Mouse (Mus musculus): Measurements from ENCODE around the gene Gucd1. TPM values are rescaled to one million over a fixed set of nuclear protein-coding genes. Genes with fewer than 3 reads are reported as not detected.

Gucd1 gene
- total RNA-seq, 1 experiment = 11.5 TPM

DNA sequence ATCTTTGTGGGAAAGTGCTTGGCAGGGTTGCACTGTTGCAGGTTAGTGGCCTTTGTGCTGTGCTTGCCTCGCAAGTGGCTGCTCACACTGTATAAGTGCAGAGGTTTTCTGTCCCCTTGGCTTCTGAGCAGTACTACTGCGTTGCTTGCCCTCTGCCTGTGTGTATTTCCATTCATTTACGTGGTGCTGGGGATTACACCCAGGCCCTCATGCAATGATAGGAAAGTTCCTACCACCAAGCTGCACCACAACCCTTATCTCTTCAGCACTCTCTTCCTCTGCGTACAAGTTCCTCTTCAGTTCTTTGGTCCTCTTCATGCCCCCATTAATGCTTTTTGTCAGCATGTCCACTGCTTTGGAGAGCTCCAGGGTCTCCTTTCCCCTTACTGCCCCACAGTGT is 215.8 kb downstream of the Gucd1 start:
- Histone ChIP-seq H3K4me3 (ENCODE audit: insufficient read depth in 1 of 2, low read depth in 1 of 2, low read length in 2 of 2, poor library complexity in 1 of 2, severe bottlenecking in 1 of 2) (no peak overlapping the region), H3K27ac (ENCODE audit: insufficient read depth, low read depth, low read length, poor library complexity, severe bottlenecking) (no peak overlapping the region), H3K9ac (ENCODE audit: insufficient read depth, low read depth, low read length, poor library complexity, severe bottlenecking) (no peak overlapping the region), H3K4me1 (ENCODE audit: control insufficient read depth in 2 of 2, insufficient read depth in 2 of 2, low read length in 2 of 2, poor library complexity in 1 of 2) (no peaks in the 10 kb centered on the region), H3K9me3 (ENCODE audit: control insufficient read depth, insufficient read depth, low read depth, low read length) (no peaks in the 10 kb centered on the region), H3K36me3 (ENCODE audit: control insufficient read depth, insufficient read depth, low read length, poor library complexity, severe bottlenecking) (peaks cover 15% of the 10 kb centered on the region; the same call in 1 of the 2 replicates)
- DNase-seq (ENCODE audit: low read depth, low spot score) = no peak
- TF ChIP-seq MAFK (IDR thresholded peaks at IDR 0.05; ENCODE audit: insufficient read depth, low read depth, low read length) (no peak), ZNF384 (IDR thresholded peaks at IDR 0.05; ENCODE audit: low read depth, low read length) (no peak), ZC3H11A (IDR thresholded peaks at IDR 0.05; ENCODE audit: borderline replicate concordance, low read depth, low read length) (no peak), CHD2 (IDR thresholded peaks at IDR 0.05; ENCODE audit: low read depth, low read length) (no peak), HCFC1 (IDR thresholded peaks at IDR 0.05; ENCODE audit: borderline replicate concordance, insufficient read depth, low read length) (no peak)
- in situ Hi-C loops (cut with MboI; ENCODE audit: low sequenced_read_pairs in 2 of 2, unreplicated experiment in 2 of 2) = no loop called here

DNA sequence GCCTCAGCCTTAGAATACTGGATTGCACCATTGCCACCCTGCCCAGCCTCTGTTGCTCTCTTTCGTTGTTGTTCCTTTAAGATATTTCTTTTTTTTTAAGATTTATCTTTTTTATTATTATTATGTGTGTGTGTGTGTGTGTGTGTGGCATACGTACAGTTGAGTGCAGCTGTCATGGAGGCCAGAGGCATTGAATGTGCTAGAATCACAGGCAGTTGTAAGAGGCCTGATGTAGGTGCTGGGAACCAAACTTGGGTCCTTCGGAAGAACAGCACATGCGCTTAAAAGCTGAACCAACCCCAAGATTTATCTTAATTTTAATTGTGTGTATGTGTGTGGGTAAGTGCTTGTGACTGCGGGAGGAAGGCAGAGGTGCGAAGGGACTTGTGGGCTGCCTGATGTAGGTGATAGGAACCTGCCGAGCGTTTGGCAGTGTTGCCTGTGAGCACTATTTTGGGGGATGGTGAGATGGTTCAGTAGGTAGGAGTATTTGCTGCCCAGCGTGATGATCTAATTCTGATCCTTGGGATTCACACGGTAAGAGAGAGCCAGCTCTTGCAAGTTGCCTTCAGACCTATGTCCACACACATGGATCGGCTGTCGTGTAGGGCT is 216.5 kb downstream of the Gucd1 start:
- H3K27ac ChIP-seq (ENCODE audit: insufficient read depth, low read depth, low read length, poor library complexity, severe bottlenecking) = no peak overlapping the region
- DNase-seq (ENCODE audit: low read depth, low spot score) = no peak
- TF ChIP-seq MAFK (IDR thresholded peaks at IDR 0.05; ENCODE audit: insufficient read depth, low read depth, low read length) (no peak), HCFC1 (IDR thresholded peaks at IDR 0.05; ENCODE audit: borderline replicate concordance, insufficient read depth, low read length) (no peak), CHD2 (IDR thresholded peaks at IDR 0.05; ENCODE audit: low read depth, low read length) (no peak), ZNF384 (IDR thresholded peaks at IDR 0.05; ENCODE audit: low read depth, low read length) (no peak), ZC3H11A (IDR thresholded peaks at IDR 0.05; ENCODE audit: borderline replicate concordance, low read depth, low read length) (no peak)
- H3K4me1 ChIP-seq (ENCODE audit: control insufficient read depth in 2 of 2, insufficient read depth in 2 of 2, low read length in 2 of 2, poor library complexity in 1 of 2) = no peaks in the 10 kb centered on the region
- in situ Hi-C loops (cut with MboI; ENCODE audit: low sequenced_read_pairs in 2 of 2, unreplicated experiment in 2 of 2) = no loop called here
- no peaks in the 10 kb centered on the region for H3K9me3 ChIP-seq (ENCODE audit: control insufficient read depth, insufficient read depth, low read depth, low read length)
- peaks cover 12% of the 10 kb centered on the region; the same call in 1 of the 2 replicates for H3K36me3 ChIP-seq (ENCODE audit: control insufficient read depth, insufficient read depth, low read length, poor library complexity, severe bottlenecking)
- H3K9ac ChIP-seq (ENCODE audit: insufficient read depth, low read depth, low read length, poor library complexity, severe bottlenecking) = no peak overlapping the region
- H3K4me3 ChIP-seq (ENCODE audit: insufficient read depth in 1 of 2, low read depth in 1 of 2, low read length in 2 of 2, poor library complexity in 1 of 2, severe bottlenecking in 1 of 2) = no peak overlapping the region

Other genes starting within 250 kb of the Gucd1 start
- gene Adora2a, start 201.1 kb downstream of the Gucd1 start, total RNA-seq (2012; rRNA removed) = 0.58 and 1.1 TPM in 2 replicates
- gene Upb1, start 116.9 kb downstream of the Gucd1 start, total RNA-seq (2012; rRNA removed) = 0.62 and 1.4 TPM in 2 replicates
- 86.5 and 124 TPM in 2 replicates for gene Snrpd3, start 421 bp downstream of the Gucd1 start, total RNA-seq (2012; rRNA removed)
- 0.18 and 0.32 TPM in 2 replicates for gene Lrrc75b, start 42.4 kb upstream of the Gucd1 start, total RNA-seq (2012; rRNA removed)
- gene Ggt1, start 43.6 kb upstream of the Gucd1 start, total RNA-seq (2012; rRNA removed) = 23.6 and 34.4 TPM in 2 replicates
- 0.36 and 0.58 TPM in 2 replicates for gene Ggt5, start 71.4 kb upstream of the Gucd1 start, total RNA-seq (2012; rRNA removed)
- gene Susd2, start 126.0 kb upstream of the Gucd1 start, total RNA-seq (2012; rRNA removed) = 10.4 and 20.1 TPM in 2 replicates
- 59.0 and 73.4 TPM in 2 replicates for gene Cabin1, start 246.4 kb upstream of the Gucd1 start, total RNA-seq (2012; rRNA removed)